Mouse (Mus musculus) heart, embryonic 13.5 days (tissue): ENCODE measurements at regions not wholly inside any gene's neighbourhood (a gene's known extent, or its start where the extent isn't known, plus 50 kb on each side); places are given as distances from the start of the nearest gene placed in this dataset.
A peak's percentile ranks its signal among the peaks of the same experiment; 100 is the strongest.

Experiments
- ATAC-seq: fragments of 200-750 bp; cut with Nextera tagmentation; 2 replicates; pipeline ENCODE4 v1.8.0; 2017; ENCODE audit warnings: moderate TSS enrichment; ENCODE audit not compliant: insufficient number of reproducible peaks, low FRiP score, low TSS enrichment; ENCODE audit errors: extremely low read depth
- H3K27ac ChIP-seq: fragments of 300-500 bp; sonication (generic); replicated peaks from 2 replicates; pipeline ENCODE4 v1.5.1; 2015; ENCODE audit warnings: moderate library complexity, mild to moderate bottlenecking, inconsistent platforms
- H3K27me3 ChIP-seq: fragments of 300-500 bp; sonication (generic); replicated peaks from 2 replicates; pipeline ENCODE4 v1.6.1; 2015; ENCODE audit warnings: mild to moderate bottlenecking, inconsistent platforms
- H3K36me3 ChIP-seq: fragments of 300-500 bp; sonication (generic); 2 replicates; pipeline ENCODE4 v1.6.1; 2015; ENCODE audit warnings: mild to moderate bottlenecking, inconsistent platforms
- H3K4me1 ChIP-seq: fragments of 300-500 bp; sonication (generic); 2 replicates; pipeline ENCODE4 v1.6.1; 2015; ENCODE audit warnings: inconsistent platforms
- H3K4me2 ChIP-seq: fragments of 300-500 bp; sonication (generic); 2 replicates; pipeline ENCODE4 v1.6.1; 2015; ENCODE audit warnings: inconsistent platforms, mild to moderate bottlenecking, moderate library complexity
- H3K4me3 ChIP-seq: fragments of 300-500 bp; sonication (generic); 2 replicates; pipeline ENCODE4 v1.5.1; 2015; ENCODE audit warnings: moderate library complexity, mild to moderate bottlenecking, inconsistent platforms
- H3K9ac ChIP-seq: fragments of 300-500 bp; sonication (generic); 2 replicates; pipeline ENCODE4 v1.6.1; 2015; ENCODE audit warnings: inconsistent platforms, mild to moderate bottlenecking, moderate library complexity
- H3K9me3 ChIP-seq: fragments of 300-500 bp; sonication (generic); 2 replicates; pipeline ENCODE4 v1.6.1; 2016; ENCODE audit warnings: inconsistent platforms
- WGBS: fragments of 180-500 bp; shearing (Covaris S2); methylation state at CpG from one replicate; pipeline ENCODE4 v1.1.7; 2015; ENCODE audit warnings: mixed read lengths; 5-methylcytosine and 5-hydroxymethylcytosine counted together

GRCm38 (mm10) chr12:113277741-113278140 is 92.0 kb downstream of the Tmem121 start:
- Histone ChIP-seq H3K9ac (no peak overlapping the region), H3K27me3 (no peaks in the 10 kb centered on the region; the same call in 1 of the 2 replicates), H3K4me1 (no peaks in the 10 kb centered on the region), H3K4me2 (no peak overlapping the region), H3K36me3 (no peaks in the 10 kb centered on the region), H3K27ac (no peak overlapping the region), H3K9me3 (no peaks in the 10 kb centered on the region), H3K4me3 (no peak overlapping the region)
- ATAC-seq, result no peak
- 77% methylated on average over 5 of the region's 5 CpGs for WGBS

- no peaks in the 10 kb centered on the region for H3K36me3 ChIP-seq
- no peak overlapping the region for H3K9ac ChIP-seq
- no peaks in the 10 kb centered on the region for H3K9me3 ChIP-seq
- no peak overlapping the region for H3K27ac ChIP-seq
- H3K4me1 ChIP-seq, result no peaks in the 10 kb centered on the region
- no peak overlapping the region for H3K4me2 ChIP-seq
- WGBS, result 21% methylated on average over 1 of the region's 1 CpGs
- H3K27me3 ChIP-seq, result no peaks in the 10 kb centered on the region
- no peak overlapping the region for H3K4me3 ChIP-seq
- no peak for ATAC-seq
Observed at GRCm38 (mm10) chr12:113292029-113292809, 106.5 kb downstream of the Tmem121 start.

GRCm38 (mm10) chr12:113295924-113296323 is 110.2 kb downstream of the Tmem121 start:
- no peak overlapping the region for H3K4me3 ChIP-seq
- H3K27me3 ChIP-seq, result no peaks in the 10 kb centered on the region
- no peak overlapping the region for H3K4me2 ChIP-seq
- H3K36me3 ChIP-seq, result no peaks in the 10 kb centered on the region
- H3K9ac ChIP-seq, result no peak overlapping the region
- no peaks in the 10 kb centered on the region for H3K9me3 ChIP-seq
- H3K4me1 ChIP-seq, result no peaks in the 10 kb centered on the region
- 72% methylated on average over 2 of the region's 2 CpGs for WGBS
- no peak for ATAC-seq
- no peak overlapping the region for H3K27ac ChIP-seq

- H3K4me3 ChIP-seq, result no peak overlapping the region
- H3K9ac ChIP-seq, result no peak overlapping the region
- no peak for ATAC-seq
- no peaks in the 10 kb centered on the region; the same call in 1 of the 2 replicates for H3K27me3 ChIP-seq
- H3K4me1 ChIP-seq, result no peaks in the 10 kb centered on the region
- no peaks in the 10 kb centered on the region for H3K9me3 ChIP-seq
- 57% methylated on average over 1 of the region's 1 CpGs for WGBS
- no peaks in the 10 kb centered on the region for H3K36me3 ChIP-seq
- no peak overlapping the region for H3K27ac ChIP-seq
- no peak overlapping the region for H3K4me2 ChIP-seq
Observed at GRCm38 (mm10) chr12:113305973-113306372, 120.2 kb downstream of the Tmem121 start.

GRCm38 (mm10) chr12:113313319-113313718 is 127.6 kb downstream of the Tmem121 start:
- 24% methylated on average over 3 of the region's 3 CpGs for WGBS
- ATAC-seq, result no peak

GRCm38 (mm10) chr12:113314624-113315023 is 128.9 kb downstream of the Tmem121 start:
- H3K27me3 ChIP-seq, result no peaks in the 10 kb centered on the region; the same call in 1 of the 2 replicates
- 79% methylated on average over 4 of the region's 4 CpGs for WGBS
- H3K4me2 ChIP-seq, result no peak overlapping the region
- no peak overlapping the region for H3K9ac ChIP-seq
- H3K27ac ChIP-seq, result no peak overlapping the region
- no peaks in the 10 kb centered on the region for H3K36me3 ChIP-seq
- no peaks in the 10 kb centered on the region for H3K9me3 ChIP-seq
- H3K4me1 ChIP-seq, result no peaks in the 10 kb centered on the region
- no peak for ATAC-seq
- no peak overlapping the region for H3K4me3 ChIP-seq

More at GRCm38 (mm10) chr12:113313319-113313718, 127.6 kb downstream of the Tmem121 start:
- no peak overlapping the region for H3K4me2 ChIP-seq
- H3K9me3 ChIP-seq, result no peaks in the 10 kb centered on the region
- no peak overlapping the region for H3K27ac ChIP-seq
- no peaks in the 10 kb centered on the region; the same call in none of the 2 replicates for H3K27me3 ChIP-seq
- no peaks in the 10 kb centered on the region for H3K4me1 ChIP-seq
- no peaks in the 10 kb centered on the region for H3K36me3 ChIP-seq
- H3K9ac ChIP-seq, result no peak overlapping the region
- H3K4me3 ChIP-seq, result no peak overlapping the region

GRCm38 (mm10) chr12:113321086-113321485 is 135.4 kb downstream of the Tmem121 start:
- Histone ChIP-seq H3K27me3 (no peaks in the 10 kb centered on the region), H3K27ac (no peak overlapping the region), H3K4me1 (no peaks in the 10 kb centered on the region), H3K4me2 (no peak overlapping the region), H3K36me3 (no peaks in the 10 kb centered on the region), H3K9me3 (no peaks in the 10 kb centered on the region), H3K4me3 (no peak overlapping the region), H3K9ac (no peak overlapping the region)
- no peak for ATAC-seq
- WGBS, result 71% methylated on average over 9 of the region's 9 CpGs

GRCm38 (mm10) chr12:113322173-113322572 is 136.4 kb downstream of the Tmem121 start:
- Histone ChIP-seq H3K9me3 (no peaks in the 10 kb centered on the region), H3K4me2 (no peak overlapping the region), H3K36me3 (no peaks in the 10 kb centered on the region), H3K9ac (no peak overlapping the region), H3K4me3 (no peak overlapping the region), H3K27ac (no peak overlapping the region), H3K4me1 (no peaks in the 10 kb centered on the region), H3K27me3 (no peaks in the 10 kb centered on the region)
- ATAC-seq, result no peak
- WGBS, result 83% methylated on average over 2 of the region's 2 CpGs

GRCm38 (mm10) chr12:113327851-113328250 is 142.1 kb downstream of the Tmem121 start:
- H3K27ac ChIP-seq, result no peak overlapping the region
- no peaks in the 10 kb centered on the region for H3K36me3 ChIP-seq
- no peaks in the 10 kb centered on the region for H3K27me3 ChIP-seq
- H3K4me2 ChIP-seq, result no peak overlapping the region
- no peak overlapping the region for H3K4me3 ChIP-seq
- 80% methylated on average over 5 of the region's 5 CpGs for WGBS
- no peaks in the 10 kb centered on the region for H3K4me1 ChIP-seq
- ATAC-seq, result no peak
- no peak overlapping the region for H3K9ac ChIP-seq
- H3K9me3 ChIP-seq, result no peaks in the 10 kb centered on the region

GRCm38 (mm10) chr12:113330266-113330665 is 144.5 kb downstream of the Tmem121 start:
- 70% methylated on average over 6 of the region's 6 CpGs for WGBS
- ATAC-seq, result no peak
- H3K4me1 ChIP-seq, result no peaks in the 10 kb centered on the region

GRCm38 (mm10) chr12:113332226-113332625 is 146.5 kb downstream of the Tmem121 start:
- Histone ChIP-seq H3K4me2 (no peak overlapping the region), H3K36me3 (no peaks in the 10 kb centered on the region), H3K4me3 (no peak overlapping the region), H3K9me3 (no peaks in the 10 kb centered on the region), H3K9ac (no peak overlapping the region), H3K4me1 (no peaks in the 10 kb centered on the region), H3K27ac (0 out of 2 replicates have a peak overlapping the region, but pooled peaks have one; percentile 37), H3K27me3 (no peaks in the 10 kb centered on the region)
- no peak for ATAC-seq
- WGBS, result 47% methylated on average over 3 of the region's 3 CpGs

More at GRCm38 (mm10) chr12:113330266-113330665, 144.5 kb downstream of the Tmem121 start:
- H3K4me2 ChIP-seq, result no peak overlapping the region
- no peak overlapping the region for H3K4me3 ChIP-seq
- no peak overlapping the region for H3K9ac ChIP-seq
- no peak overlapping the region for H3K27ac ChIP-seq
- H3K36me3 ChIP-seq, result no peaks in the 10 kb centered on the region
- H3K9me3 ChIP-seq, result no peaks in the 10 kb centered on the region
- H3K27me3 ChIP-seq, result no peaks in the 10 kb centered on the region

- Histone ChIP-seq H3K27ac (0 out of 2 replicates have a peak overlapping the region, but pooled peaks have one; percentile 37), H3K9me3 (no peaks in the 10 kb centered on the region), H3K4me2 (no peak overlapping the region), H3K36me3 (no peaks in the 10 kb centered on the region), H3K27me3 (no peaks in the 10 kb centered on the region), H3K4me3 (no peak overlapping the region), H3K4me1 (no peaks in the 10 kb centered on the region), H3K9ac (no peak overlapping the region)
- no peak for ATAC-seq
Observed at GRCm38 (mm10) chr12:113333399-113333798, 147.7 kb downstream of the Tmem121 start.
